Mouse (Mus musculus) leukemia stem cell, adult 10-12 weeks (primary cell): ENCODE data around the gene Rbm31y. TPM values are rescaled to one million over a fixed set of nuclear protein-coding genes. Genes with fewer than 3 reads are reported as not detected.

Source experiments
- polyA plus RNA-seq: library from polyadenylated mRNA; stranded (reverse); fragments of >175 nt; gene quantifications from 2 replicates; pipeline ENCODE4 v1.2.3, GENCODE M21; 2012; ENCODE audit warnings: low replicate concordance

The Rbm31y gene
- not detected in 2 replicates for polyA plus RNA-seq

GRCm38 (mm10) chrY:17400461-17400860 lies at the start of gene Rbm31y:
Gene Rbm31y (plus strand): TSS chrY:17400761.

